Mouse (Mus musculus): ENCODE data around the gene Serpine3. TPM values are rescaled to one million over a fixed set of nuclear protein-coding genes. Genes with fewer than 3 reads are reported as not detected.

Gene Serpine3
- polyA plus RNA-seq, 2 experiments, result not detected

- Histone ChIP-seq H3K27ac (no peak overlapping the region), H3K9ac (replicated peaks) (no peak overlapping the region), H3K4me2 (ENCODE audit: low read depth) (no peak overlapping the region), H3K4me3 (ENCODE audit: insufficient read depth in 1 of 2, low read depth in 2 of 2, low read length in 2 of 2) (no peak overlapping the region), H3K9me3 (ENCODE audit: control insufficient read depth, low read length) (no peaks in the 10 kb centered on the region), H3K4me1 (replicated peaks; ENCODE audit: control insufficient read depth in 2 of 2, insufficient read depth in 2 of 2, low read length in 1 of 2) (0 out of 4 replicates have a peak, but pooled peaks cover 0 to 2% of the 10 kb centered on the region in 2 experiments), H3K27me3 (ENCODE audit: control insufficient read depth, insufficient read depth, low read length) (no peaks in the 10 kb centered on the region), H3K36me3 (replicated peaks; ENCODE audit: control insufficient read depth, insufficient read depth, low read depth) (peaks cover 26% of the 10 kb centered on the region)
- no peak for DNase-seq (ENCODE audit: low read depth in 3 of 3, low spot score in 3 of 3)
- TF ChIP-seq EP300 (IDR thresholded peaks at IDR 0.05; ENCODE audit: low read depth) (no peak), CTCF (IDR thresholded peaks at IDR 0.05; ENCODE audit: low read depth) (no peak)
- ATAC-seq (ENCODE audit: insufficient read depth), result no peak
- WGBS (ENCODE audit: insufficient replicate concordance), result 36% methylated on average over 1 of the region's 1 CpGs
Measured at GRCm38 (mm10) chr14:62731902-62732301, 68.4 kb downstream of the Serpine3 start.

- WGBS (ENCODE audit: insufficient replicate concordance), result 72% methylated on average over 2 of the region's 2 CpGs
- ATAC-seq (ENCODE audit: insufficient read depth) (no peak), DNase-seq (ENCODE audit: low read depth in 3 of 3, low spot score in 3 of 3) (no peak)
- Histone ChIP-seq H3K4me3 (ENCODE audit: insufficient read depth in 1 of 2, low read depth in 2 of 2, low read length in 2 of 2) (no peak overlapping the region), H3K9me3 (ENCODE audit: control insufficient read depth, low read length) (no peaks in the 10 kb centered on the region), H3K36me3 (replicated peaks; ENCODE audit: control insufficient read depth, insufficient read depth, low read depth) (peaks cover 26% of the 10 kb centered on the region), H3K9ac (replicated peaks) (no peak overlapping the region), H3K4me2 (ENCODE audit: low read depth) (no peak overlapping the region), H3K27ac (no peak overlapping the region), H3K27me3 (ENCODE audit: control insufficient read depth, insufficient read depth, low read length) (no peaks in the 10 kb centered on the region), H3K4me1 (replicated peaks; ENCODE audit: control insufficient read depth in 2 of 2, insufficient read depth in 2 of 2, low read length in 1 of 2) (0 out of 4 replicates have a peak, but pooled peaks cover 0 to 2% of the 10 kb centered on the region in 2 experiments)
- TF ChIP-seq CTCF (IDR thresholded peaks at IDR 0.05; ENCODE audit: low read depth), result no peak
Measured at GRCm38 (mm10) chr14:62733666-62734065, 70.2 kb downstream of the Serpine3 start.

- no peaks in the 10 kb centered on the region for H3K27me3 ChIP-seq (ENCODE audit: control insufficient read depth, insufficient read depth, low read length)
- H3K4me3 ChIP-seq (ENCODE audit: insufficient read depth in 1 of 2, low read depth in 2 of 2, low read length in 2 of 2), result no peak overlapping the region
- no peak for ATAC-seq (ENCODE audit: insufficient read depth)
- DNase-seq (ENCODE audit: low read depth in 3 of 3, low spot score in 3 of 3), result no peak
- TF ChIP-seq CTCF (IDR thresholded peaks at IDR 0.05; ENCODE audit: low read depth) (no peak), EP300 (IDR thresholded peaks at IDR 0.05; ENCODE audit: low read depth) (no peak)
- peaks cover 27% of the 10 kb centered on the region for H3K36me3 ChIP-seq (replicated peaks; ENCODE audit: control insufficient read depth, insufficient read depth, low read depth)
- no peak overlapping the region for H3K9ac ChIP-seq (replicated peaks)
- H3K4me1 ChIP-seq (replicated peaks; ENCODE audit: control insufficient read depth in 2 of 2, insufficient read depth in 2 of 2, low read length in 1 of 2), result 0 out of 4 replicates have a peak, but pooled peaks cover 0 to 2% of the 10 kb centered on the region in 2 experiments
- no peaks in the 10 kb centered on the region for H3K9me3 ChIP-seq (ENCODE audit: control insufficient read depth, low read length)
- H3K27ac ChIP-seq, result no peak overlapping the region
- 70% methylated on average over 1 of the region's 1 CpGs for WGBS (ENCODE audit: insufficient replicate concordance)
- no peak overlapping the region for H3K4me2 ChIP-seq (ENCODE audit: low read depth)
Measured at GRCm38 (mm10) chr14:62735646-62736045, 72.2 kb downstream of the Serpine3 start.

Other genes with a start within 250 kb of the Serpine3 start
- not detected in 2 replicates for gene Gucy1b2, start 207.4 kb upstream of the Serpine3 start, polyA plus RNA-seq (2012; rRNA removed)
- gene Gucy1b2, start 207.4 kb upstream of the Serpine3 start, polyA plus RNA-seq (2014; fragmentation: Nextera tagmentation; extraction: Ambion mirVana), result not detected in 2 replicates
- 1.8 and 2.5 TPM in 2 replicates for gene Fam124a, start 107.9 kb upstream of the Serpine3 start, polyA plus RNA-seq (2012; rRNA removed)
- 1.0 and 1.4 TPM in 2 replicates for gene Fam124a, start 107.9 kb upstream of the Serpine3 start, polyA plus RNA-seq (2014; fragmentation: Nextera tagmentation; extraction: Ambion mirVana)
- gene Gm4131, start 96.7 kb upstream of the Serpine3 start, polyA plus RNA-seq (2012; rRNA removed), result not detected in 2 replicates
- gene Gm4131, start 96.7 kb upstream of the Serpine3 start, polyA plus RNA-seq (2014; fragmentation: Nextera tagmentation; extraction: Ambion mirVana), result not detected in 2 replicates
- 4.8 and 8.1 TPM in 2 replicates for gene Ints6, start 97.5 kb downstream of the Serpine3 start, polyA plus RNA-seq (2012; rRNA removed)
- 15.1 and 15.3 TPM in 2 replicates for gene Ints6, start 97.5 kb downstream of the Serpine3 start, polyA plus RNA-seq (2014; fragmentation: Nextera tagmentation; extraction: Ambion mirVana)
- gene Wdfy2, start 174.0 kb downstream of the Serpine3 start, polyA plus RNA-seq (2012; rRNA removed), result 1.4 and 1.9 TPM in 2 replicates
- 2.7 and 3.6 TPM in 2 replicates for gene Wdfy2, start 174.0 kb downstream of the Serpine3 start, polyA plus RNA-seq (2014; fragmentation: Nextera tagmentation; extraction: Ambion mirVana)

Data from liver, embryonic 14.5 days (tissue).